Mouse (Mus musculus): ENCODE measurements at regions not wholly inside any gene's neighbourhood (a gene's known extent, or its start where the extent isn't known, plus 50 kb on each side); places are given as distances from the start of the nearest gene placed in this dataset.

DNA sequence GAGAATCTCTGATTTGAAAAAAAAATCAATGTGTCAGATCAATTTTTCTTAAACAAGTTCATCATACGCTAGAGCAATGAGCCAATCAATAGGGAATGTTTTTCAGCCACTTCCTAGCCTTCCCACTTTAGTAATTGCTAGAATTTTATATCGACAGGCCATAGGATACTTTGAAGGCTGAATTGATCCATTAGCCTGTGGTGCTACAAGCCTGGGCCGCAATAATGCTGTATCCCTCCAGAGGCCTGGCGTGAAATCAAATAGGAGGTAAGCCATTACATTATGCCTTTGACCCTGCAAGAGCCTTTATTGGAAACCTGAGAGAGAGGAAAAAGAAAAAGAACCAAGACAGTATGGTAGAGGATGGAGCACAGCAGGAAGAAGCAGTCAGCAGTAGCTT lies 53.7 kb upstream of the Gm11232 start:
- no peak for DNase-seq

DNA sequence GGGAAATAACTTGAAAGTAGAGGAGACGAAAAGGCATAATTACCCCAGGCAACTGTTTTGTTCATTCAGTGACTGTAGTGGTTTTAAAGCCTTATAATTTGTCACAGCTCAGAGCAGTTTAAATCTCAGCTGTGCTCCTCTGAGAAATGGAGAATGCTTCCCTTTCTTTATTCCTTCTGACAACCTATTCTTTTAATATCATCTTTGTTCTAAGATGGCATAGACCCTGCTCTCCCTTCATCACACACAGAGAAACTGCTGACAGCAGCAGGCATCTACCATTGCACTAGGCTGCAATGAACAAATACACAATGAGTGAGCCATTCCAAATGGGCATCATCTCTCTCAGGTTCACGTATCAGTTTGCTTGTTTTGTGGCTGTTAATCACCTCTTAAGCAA lies 50.5 kb upstream of the Gm11232 start:
- DNase-seq: no peak
